Mouse (Mus musculus) stomach, postnatal 0 days (tissue): ENCODE results near the gene Armt1.

Experiments used
- CTCF ChIP-seq: IDR thresholded peaks from 2 replicates; pipeline ENCODE4 v1.5.1; 2016; ENCODE audit warnings: antibody characterized with exemption, low read depth, mild to moderate bottlenecking, moderate library complexity
- EP300 ChIP-seq: optimal IDR thresholded peaks from 2 replicates; pipeline ENCODE3; 2016; ENCODE audit warnings: antibody characterized with exemption

GRCm38 (mm10) chr10:4432996-4433755 lies 909 bp downstream of the Armt1 start:
- TF ChIP-seq CTCF, result peak; percentile 50
- no peak for TF ChIP-seq EP300
